Mouse (Mus musculus) ES-E14 (cell line): Measurements from ENCODE around the gene Anks3.

ENCODE experiments used
- CHD2 ChIP-seq: IDR thresholded peaks from 2 replicates; pipeline ENCODE4 v1.6.1; 2014; ENCODE audit warnings: mild to moderate bottlenecking, low read depth, low read length, inconsistent platforms
- HCFC1 ChIP-seq: IDR thresholded peaks from 2 replicates; pipeline ENCODE4 v1.6.1; 2012; ENCODE audit warnings: low read length, inconsistent platforms, borderline replicate concordance; ENCODE audit not compliant: insufficient read depth
- ZC3H11A ChIP-seq: IDR thresholded peaks from 2 replicates; pipeline ENCODE4 v1.6.1; 2012; ENCODE audit warnings: low read depth, mild to moderate bottlenecking, inconsistent platforms, low read length, borderline replicate concordance
- ZNF384 ChIP-seq: IDR thresholded peaks from 2 replicates; pipeline ENCODE4 v1.6.1; 2012; ENCODE audit warnings: low read depth, low read length, inconsistent platforms

DNA sequence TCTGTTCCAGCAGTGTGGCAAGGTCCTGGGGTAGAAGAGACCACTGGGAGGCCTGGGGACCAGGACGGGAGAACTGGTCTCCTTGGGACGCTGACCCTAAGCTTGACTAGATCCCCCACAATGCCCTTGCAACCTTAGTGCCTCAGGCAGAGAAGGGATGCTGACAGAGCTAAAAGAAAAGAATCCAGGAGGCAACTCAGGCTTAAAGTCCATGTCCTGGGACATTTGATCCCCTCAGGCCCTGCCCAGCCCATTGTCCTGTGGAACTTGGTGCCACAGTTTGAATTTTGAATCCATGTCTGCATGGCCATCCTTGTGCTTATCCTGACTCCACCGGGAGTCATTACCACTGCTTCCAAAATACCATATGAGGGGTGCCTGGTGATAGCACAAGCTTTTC, 17.9 kb downstream of the Anks3 start:
- no peak for TF ChIP-seq CHD2
- no peak for TF ChIP-seq HCFC1
- TF ChIP-seq ZC3H11A: no peak
- no peak for TF ChIP-seq ZNF384
